Mouse (Mus musculus) cerebellum, postnatal 4 days (tissue): ENCODE results near the gene Tnfrsf18.

Experiments
- DNase-seq, 2 experiments: peaks; one replicate each; pipeline ENCODE4 v3.0.0; 2022; ENCODE audit warnings: low spot score in 2 of 2, mixed read lengths in 1 of 2

The Tnfrsf18 gene

GRCm38 (mm10) chr4:156076911-156077382, 51.0 kb downstream of the Tnfrsf18 start:
- DNase-seq, result no peak

GRCm38 (mm10) chr4:156077499-156078301, 51.7 kb downstream of the Tnfrsf18 start:
- DNase-seq, result peak in 1 of 2 experiments; percentile 10
